Mouse (Mus musculus) heart, embryonic 13.5 days (tissue): ENCODE results near the gene Tnfrsf4. TPM values are rescaled to one million over a fixed set of nuclear protein-coding genes. Genes with fewer than 3 reads are reported as not detected.

Experiments
- microRNA counts: library from miRNA; unstranded; fragments of <30 nt; microRNA quantifications from one replicate; lab custom pipeline; 2016
- microRNA-seq: library from miRNA; unstranded; fragments of <30 nt; microRNA quantifications from one replicate; pipeline ENCODE4, GENCODE M21; 2016
- polyA plus RNA-seq: library from polyadenylated mRNA; unstranded; fragments of >200 nt; fragmentation: Nextera tagmentation; extraction: Ambion mirVana; gene quantifications from 2 replicates; pipeline ENCODE4 v1.2.1, GENCODE M21; 2015

Gene Tnfrsf4
- polyA plus RNA-seq, 1 experiment from 2014 or later: 0.47 TPM

MicroRNAs within 50 kb of the gene (microRNA counts, 519-probe panel; counts per million panel counts)
- microRNA mmu-miR-200a (lab: Ali Mortazavi, UCI): 209 counts per million, percentile 61 among the panel's probes with 10 or more counts
- microRNA mmu-miR-200b (lab: Ali Mortazavi, UCI): 3,798 counts per million, percentile 73 among the panel's probes with 10 or more counts
- 4,127 counts per million, percentile 76 among the panel's probes with 10 or more counts for microRNA mmu-miR-429 (lab: Ali Mortazavi, UCI)

Small RNAs within 50 kb of the gene (microRNA-seq; reads per million reads assigned to microRNA genes)
- gene Mir200a (51.2 reads per million, percentile 44 among the genes with 10 or more reads in this experiment), gene Mir200b (286 reads per million, percentile 67 among the genes with 10 or more reads in this experiment), gene Mir429 (952 reads per million, percentile 79 among the genes with 10 or more reads in this experiment)

Other genes starting within 250 kb of the Tnfrsf4 start
- 3.5 and 3.7 TPM in 2 replicates for gene Vwa1, start 239.1 kb upstream of the Tnfrsf4 start, polyA plus RNA-seq
- gene Tmem88b, start 228.0 kb upstream of the Tnfrsf4 start, polyA plus RNA-seq: 4.2 and 5.3 TPM in 2 replicates
- gene Ankrd65, start 223.4 kb upstream of the Tnfrsf4 start, polyA plus RNA-seq: not detected in 2 replicates
- gene Mrpl20, start 211.0 kb upstream of the Tnfrsf4 start, polyA plus RNA-seq: 138 and 157 TPM in 2 replicates
- 97.1 and 113 TPM in 2 replicates for gene Ccnl2, start 201.4 kb upstream of the Tnfrsf4 start, polyA plus RNA-seq
- 126 and 144 TPM in 2 replicates for gene Aurkaip1, start 182.6 kb upstream of the Tnfrsf4 start, polyA plus RNA-seq
- gene Mxra8, start 174.2 kb upstream of the Tnfrsf4 start, polyA plus RNA-seq: 56.7 and 59.3 TPM in 2 replicates
- gene Dvl1, start 166.4 kb upstream of the Tnfrsf4 start, polyA plus RNA-seq: 2.8 and 2.9 TPM in 2 replicates
- 0.09 and 0.11 TPM in 2 replicates for gene Tas1r3, start 150.5 kb upstream of the Tnfrsf4 start, polyA plus RNA-seq
- 9.1 and 9.8 TPM in 2 replicates for gene Cptp, start 144.4 kb upstream of the Tnfrsf4 start, polyA plus RNA-seq
- 36.0 and 36.4 TPM in 2 replicates for gene Ints11, start 144.3 kb upstream of the Tnfrsf4 start, polyA plus RNA-seq
- 32.5 and 33.1 TPM in 2 replicates for gene Pusl1, start 122.1 kb upstream of the Tnfrsf4 start, polyA plus RNA-seq
- gene Acap3, start 122.0 kb upstream of the Tnfrsf4 start, polyA plus RNA-seq: 8.8 and 10.4 TPM in 2 replicates
- 72.0 and 81.6 TPM in 2 replicates for gene Ube2j2, start 70.0 kb upstream of the Tnfrsf4 start, polyA plus RNA-seq
- gene C1qtnf12, start 51.5 kb upstream of the Tnfrsf4 start, polyA plus RNA-seq: 20.3 and 32.8 TPM in 2 replicates
- 8.8 and 10.7 TPM in 2 replicates for gene B3galt6, start 21.2 kb upstream of the Tnfrsf4 start, polyA plus RNA-seq
- gene Sdf4, start 21.0 kb upstream of the Tnfrsf4 start, polyA plus RNA-seq: 127 and 136 TPM in 2 replicates
- 1.9 and 2.0 TPM in 2 replicates for gene Tnfrsf18, start 12.3 kb downstream of the Tnfrsf4 start, polyA plus RNA-seq
- gene Ttll10, start 45.6 kb downstream of the Tnfrsf4 start, polyA plus RNA-seq: 0.60 and 0.66 TPM in 2 replicates
- 16.2 and 18.0 TPM in 2 replicates for gene 9430015G10Rik, start 96.1 kb downstream of the Tnfrsf4 start, polyA plus RNA-seq
- 0.16 and 0.22 TPM in 2 replicates for gene Rnf223, start 116.7 kb downstream of the Tnfrsf4 start, polyA plus RNA-seq
- gene Agrn, start 183.6 kb downstream of the Tnfrsf4 start, polyA plus RNA-seq: 43.8 and 45.3 TPM in 2 replicates
- 3.5 and 4.3 TPM in 2 replicates for gene Isg15, start 187.0 kb downstream of the Tnfrsf4 start, polyA plus RNA-seq
- 3.2 and 3.3 TPM in 2 replicates for gene AW011738, start 189.5 kb downstream of the Tnfrsf4 start, polyA plus RNA-seq
- 2.7 and 3.0 TPM in 2 replicates for gene Perm1, start 202.0 kb downstream of the Tnfrsf4 start, polyA plus RNA-seq
- gene Plekhn1, start 221.0 kb downstream of the Tnfrsf4 start, polyA plus RNA-seq: 13.1 and 13.3 TPM in 2 replicates
- 39.3 and 41.8 TPM in 2 replicates for gene Noc2l, start 222.2 kb downstream of the Tnfrsf4 start, polyA plus RNA-seq
- 1.2 TPM in 2 replicates for gene Samd11, start 241.8 kb downstream of the Tnfrsf4 start, polyA plus RNA-seq